Mouse (Mus musculus) hindbrain, embryonic 11.5 days (tissue): ENCODE measurements around the gene Ank. TPM values are rescaled to one million over a fixed set of nuclear protein-coding genes. Genes with fewer than 3 reads are reported as not detected.

ENCODE experiments used
- ATAC-seq: fragments of 200-750 bp; cut with Nextera tagmentation; 2 replicates; pipeline ENCODE4 v1.8.0; 2017; ENCODE audit warnings: mild to moderate bottlenecking, moderate TSS enrichment, moderate library complexity; ENCODE audit not compliant: low FRiP score
- DNase-seq: peaks from one replicate; pipeline ENCODE4 v3.0.0-alpha.2; 2015; ENCODE audit warnings: low spot score
- H3K27ac ChIP-seq: fragments of 300-500 bp; sonication (generic); 2 replicates; pipeline ENCODE4 v1.5.1; 2014; ENCODE audit warnings: mild to moderate bottlenecking, low read depth, low read length
- H3K27me3 ChIP-seq: fragments of 300-500 bp; sonication (generic); 2 replicates; pipeline ENCODE4 v1.6.1; 2014; ENCODE audit warnings: mild to moderate bottlenecking, low read length, moderate library complexity, mixed read lengths; ENCODE audit not compliant: control insufficient read depth, insufficient read depth
- H3K36me3 ChIP-seq: fragments of 300-500 bp; sonication (generic); 2 replicates; pipeline ENCODE4 v1.6.1; 2014; ENCODE audit warnings: mild to moderate bottlenecking, low read length, moderate library complexity, mixed read lengths; ENCODE audit not compliant: control insufficient read depth, insufficient read depth
- H3K4me1 ChIP-seq: fragments of 300-500 bp; sonication (generic); replicated peaks from 2 replicates; pipeline ENCODE4 v1.6.1; 2014; ENCODE audit warnings: low read length, mixed read lengths; ENCODE audit not compliant: control insufficient read depth, insufficient read depth
- H3K4me2 ChIP-seq: fragments of 300-500 bp; sonication (generic); replicated peaks from 2 replicates; pipeline ENCODE4 v1.6.1; 2014; ENCODE audit warnings: mild to moderate bottlenecking, low read depth, low read length
- H3K4me3 ChIP-seq: fragments of 300-500 bp; sonication (generic); 2 replicates; pipeline ENCODE4 v1.5.1; 2014; ENCODE audit warnings: low read depth, low read length
- H3K9ac ChIP-seq: fragments of 300-500 bp; sonication (generic); 2 replicates; pipeline ENCODE4 v1.6.1; 2014; ENCODE audit warnings: low read depth, low read length
- H3K9me3 ChIP-seq: fragments of 300-500 bp; sonication (generic); 2 replicates; pipeline ENCODE4 v1.6.1; 2016; ENCODE audit warnings: low read length; ENCODE audit not compliant: control insufficient read depth
- WGBS: fragments of 180-500 bp; shearing (Covaris S2); extraction: QIAGEN DNeasy Blood & Tissue Kit; methylation state at CpG from one replicate; pipeline ENCODE4 v1.1.7; 2014; 5-methylcytosine and 5-hydroxymethylcytosine counted together
- polyA plus RNA-seq: library from polyadenylated mRNA; unstranded; fragments of >200 nt; fragmentation: Nextera tagmentation; extraction: Ambion mirVana; gene quantifications from 2 replicates; pipeline ENCODE4 v1.2.1, GENCODE M21; 2014

The Ank gene
- polyA plus RNA-seq, 1 experiment from 2014 or later, result 12.1 TPM

GRCm38 (mm10) chr15:27613255-27613654 lies 146.8 kb downstream of the Ank start:
- WGBS, result 94% methylated on average over 4 of the region's 4 CpGs
- Histone ChIP-seq H3K4me2 (no peak overlapping the region), H3K9me3 (no peaks in the 10 kb centered on the region), H3K27me3 (no peaks in the 10 kb centered on the region), H3K36me3 (no peaks in the 10 kb centered on the region; the same call in 1 of the 2 replicates), H3K27ac (no peak overlapping the region), H3K4me3 (no peak overlapping the region), H3K9ac (no peak overlapping the region), H3K4me1 (no peaks in the 10 kb centered on the region)
- DNase-seq, result no peak
- ATAC-seq, result peak; percentile 5; the same call in 1 of the 2 replicates

- no peak overlapping the region for H3K4me3 ChIP-seq
- no peaks in the 10 kb centered on the region for H3K9me3 ChIP-seq
- H3K27ac ChIP-seq, result no peak overlapping the region
- ATAC-seq (no peak), DNase-seq (no peak)
- no peaks in the 10 kb centered on the region for H3K4me1 ChIP-seq
- no peak overlapping the region for H3K4me2 ChIP-seq
- no peaks in the 10 kb centered on the region for H3K36me3 ChIP-seq
- no peaks in the 10 kb centered on the region for H3K27me3 ChIP-seq
- WGBS, result 92% methylated on average over 4 of the region's 4 CpGs
- no peak overlapping the region for H3K9ac ChIP-seq
Measured at GRCm38 (mm10) chr15:27616159-27616558, 149.7 kb downstream of the Ank start.

- ATAC-seq (no peak), DNase-seq (no peak)
- Histone ChIP-seq H3K27ac (no peak overlapping the region), H3K9me3 (no peaks in the 10 kb centered on the region), H3K27me3 (no peaks in the 10 kb centered on the region), H3K4me2 (no peak overlapping the region), H3K4me1 (no peaks in the 10 kb centered on the region), H3K9ac (no peak overlapping the region), H3K36me3 (no peaks in the 10 kb centered on the region), H3K4me3 (no peak overlapping the region)
- WGBS, result 86% methylated on average over 3 of the region's 3 CpGs
Measured at GRCm38 (mm10) chr15:27617227-27617626, 150.8 kb downstream of the Ank start.

DNA sequence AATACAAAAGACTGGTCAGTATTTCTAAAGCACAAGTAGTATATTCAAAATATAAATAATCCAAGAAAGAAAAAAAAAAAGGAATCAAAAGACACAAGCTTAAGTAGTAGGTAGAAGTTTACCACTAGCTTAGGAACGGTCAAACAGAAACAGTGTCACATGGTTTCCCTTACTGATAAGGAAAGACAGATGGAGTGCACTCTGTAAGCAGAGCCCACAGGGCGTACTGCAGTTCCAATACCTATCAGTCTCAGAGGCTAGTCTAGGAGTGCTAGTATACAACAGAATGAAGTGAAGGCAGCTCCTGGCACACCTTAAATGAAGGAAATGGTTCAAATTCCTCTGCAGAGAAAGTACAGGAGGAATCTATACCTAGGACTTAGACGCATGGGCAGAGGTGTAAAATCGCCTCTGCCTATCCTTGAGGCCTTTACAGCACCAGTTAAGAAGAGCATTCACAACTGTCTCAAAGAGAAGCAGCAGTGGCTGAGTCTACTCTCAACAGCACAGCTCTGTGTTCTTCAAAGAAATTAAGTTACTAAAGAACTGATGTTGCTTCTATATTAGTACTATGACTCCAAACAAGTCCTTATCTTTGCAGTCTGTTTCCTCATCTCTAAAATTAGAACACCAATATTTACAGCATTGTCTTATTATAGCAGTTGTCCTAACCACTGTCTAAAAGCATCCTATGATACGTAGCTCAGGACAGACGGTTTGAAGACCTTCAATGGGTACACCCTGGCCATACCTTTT lies 152.5 kb downstream of the Ank start:
- no peaks in the 10 kb centered on the region for H3K4me1 ChIP-seq
- no peaks in the 10 kb centered on the region for H3K36me3 ChIP-seq
- no peak overlapping the region for H3K9ac ChIP-seq
- 82% methylated on average over 6 of the region's 6 CpGs for WGBS
- no peak for ATAC-seq
- no peaks in the 10 kb centered on the region for H3K9me3 ChIP-seq
- no peaks in the 10 kb centered on the region for H3K27me3 ChIP-seq
- H3K4me2 ChIP-seq, result no peak overlapping the region
- H3K4me3 ChIP-seq, result no peak overlapping the region
- no peak for DNase-seq
- H3K27ac ChIP-seq, result no peak overlapping the region

- Histone ChIP-seq H3K9ac (no peak overlapping the region), H3K9me3 (no peaks in the 10 kb centered on the region), H3K27ac (no peak overlapping the region), H3K4me3 (no peak overlapping the region), H3K27me3 (no peaks in the 10 kb centered on the region), H3K4me2 (no peak overlapping the region), H3K4me1 (no peaks in the 10 kb centered on the region), H3K36me3 (no peaks in the 10 kb centered on the region)
- ATAC-seq (no peak), DNase-seq (no peak)
- WGBS, result 81% methylated on average over 3 of the region's 3 CpGs
Measured at GRCm38 (mm10) chr15:27619683-27620082, 153.2 kb downstream of the Ank start.

GRCm38 (mm10) chr15:27620475-27621185 lies 154.2 kb downstream of the Ank start:
- no peak overlapping the region for H3K9ac ChIP-seq
- H3K27ac ChIP-seq, result no peak overlapping the region
- no peak overlapping the region for H3K4me3 ChIP-seq
- 86% methylated on average over 6 of the region's 6 CpGs for WGBS
- no peak overlapping the region for H3K4me2 ChIP-seq
- no peaks in the 10 kb centered on the region for H3K9me3 ChIP-seq
- H3K27me3 ChIP-seq, result no peaks in the 10 kb centered on the region
- H3K36me3 ChIP-seq, result no peaks in the 10 kb centered on the region
- H3K4me1 ChIP-seq, result no peaks in the 10 kb centered on the region
- ATAC-seq (no peak), DNase-seq (no peak)

GRCm38 (mm10) chr15:27623286-27623685 lies 156.8 kb downstream of the Ank start:
- DNase-seq, result no peak
- Histone ChIP-seq H3K27ac (no peak overlapping the region), H3K27me3 (no peaks in the 10 kb centered on the region), H3K4me1 (no peaks in the 10 kb centered on the region), H3K9ac (no peak overlapping the region), H3K9me3 (no peaks in the 10 kb centered on the region), H3K36me3 (no peaks in the 10 kb centered on the region), H3K4me3 (no peak overlapping the region), H3K4me2 (no peak overlapping the region)
- WGBS, result 95% methylated on average over 6 of the region's 6 CpGs
- ATAC-seq, result no peak

DNA sequence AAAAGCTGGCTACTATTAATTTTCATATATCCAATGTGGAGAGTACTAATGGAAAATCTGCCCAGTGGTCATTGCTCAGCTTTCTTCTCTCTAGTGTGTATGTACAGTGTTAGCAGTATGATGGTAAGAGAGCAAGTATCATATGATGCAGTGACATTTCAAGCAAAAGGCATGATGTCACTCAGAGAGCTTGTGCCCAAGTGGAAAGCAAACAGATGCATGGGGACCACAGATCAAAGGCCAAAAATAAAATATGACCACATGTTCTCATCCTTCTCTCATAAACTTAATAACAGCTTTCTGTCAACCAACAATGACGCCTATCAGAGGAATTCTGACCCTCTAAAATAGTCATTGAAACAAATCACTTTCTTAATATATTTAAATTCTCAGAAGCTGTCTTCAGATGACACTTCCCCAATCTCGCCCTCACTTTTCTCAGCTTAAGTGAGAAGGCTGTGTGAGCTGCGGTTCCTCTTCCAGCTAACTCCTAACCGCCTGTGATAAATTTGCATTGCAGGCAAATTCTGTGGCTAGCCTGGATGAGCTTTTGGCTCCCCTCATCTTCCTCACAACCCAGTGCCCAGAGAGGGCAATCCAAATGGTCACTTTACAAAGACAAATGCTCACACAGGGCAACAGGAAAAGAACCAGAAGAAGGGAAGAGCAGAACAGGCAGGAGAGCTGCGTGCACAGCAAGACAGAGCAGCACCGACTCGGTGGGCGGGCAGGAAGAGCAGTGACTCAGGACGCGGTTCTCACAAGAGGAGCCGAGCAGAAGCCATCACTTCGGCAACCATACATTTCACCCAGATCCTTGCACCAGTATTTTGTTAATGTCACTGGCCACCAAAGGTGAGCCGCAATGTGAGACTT lies 158.8 kb downstream of the Ank start:
- Histone ChIP-seq H3K4me2 (no peak overlapping the region), H3K9me3 (no peaks in the 10 kb centered on the region), H3K4me1 (no peaks in the 10 kb centered on the region; the same call in none of the 2 replicates), H3K9ac (no peak overlapping the region), H3K27me3 (no peaks in the 10 kb centered on the region), H3K27ac (no peak overlapping the region), H3K4me3 (no peak overlapping the region), H3K36me3 (no peaks in the 10 kb centered on the region)
- ATAC-seq (no peak), DNase-seq (no peak)
- 93% methylated on average over 13 of the region's 13 CpGs for WGBS
